Mouse (Mus musculus) kidney, postnatal 4 days (tissue): ENCODE results near the gene Taok3.

ENCODE experiments used
- DNase-seq, 2 experiments: peaks; one replicate each; pipeline ENCODE4 v3.0.0; 2021; ENCODE audit warnings: mixed read lengths in 2 of 2

The Taok3 gene

DNA sequence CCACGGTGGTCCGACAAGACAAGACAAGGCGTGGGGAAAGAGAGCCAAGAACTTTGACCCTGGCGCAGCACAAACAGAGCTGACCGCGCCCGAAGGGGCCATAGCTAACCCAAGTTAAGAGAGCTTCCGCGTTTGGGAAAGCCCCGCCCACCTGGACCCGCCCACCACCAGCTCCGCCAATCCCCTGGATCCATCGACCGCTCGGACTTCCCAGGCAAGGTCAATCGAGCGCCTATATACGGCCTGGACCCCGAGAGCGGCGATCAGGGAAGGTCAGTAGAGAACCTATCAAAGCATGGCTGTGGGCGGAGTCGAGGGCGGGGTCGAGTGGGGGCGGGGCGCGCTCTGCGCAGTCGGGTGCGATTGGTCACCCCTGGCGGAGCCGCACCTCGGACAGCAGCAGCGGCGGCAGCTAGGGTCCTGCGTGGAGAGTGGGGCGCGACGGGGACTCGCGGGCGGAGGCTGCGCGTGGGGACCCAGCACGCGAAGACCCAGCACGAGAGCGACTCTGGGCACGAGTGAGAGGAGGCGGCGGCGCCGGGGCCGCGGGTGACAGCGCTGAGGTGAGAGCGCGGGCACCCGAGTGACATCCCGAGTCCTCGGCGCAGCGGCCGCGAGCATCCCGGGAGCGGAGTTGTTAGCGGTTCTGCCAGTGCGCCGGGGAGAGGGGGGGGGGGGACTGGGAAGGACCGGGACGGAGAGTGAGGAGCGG, at the start of gene Taok3:
TSS of gene Taok3 (plus strand) at position 353 of the 712 bp plus-strand sequence.
- DNase-seq = peak; percentile 100

DNA sequence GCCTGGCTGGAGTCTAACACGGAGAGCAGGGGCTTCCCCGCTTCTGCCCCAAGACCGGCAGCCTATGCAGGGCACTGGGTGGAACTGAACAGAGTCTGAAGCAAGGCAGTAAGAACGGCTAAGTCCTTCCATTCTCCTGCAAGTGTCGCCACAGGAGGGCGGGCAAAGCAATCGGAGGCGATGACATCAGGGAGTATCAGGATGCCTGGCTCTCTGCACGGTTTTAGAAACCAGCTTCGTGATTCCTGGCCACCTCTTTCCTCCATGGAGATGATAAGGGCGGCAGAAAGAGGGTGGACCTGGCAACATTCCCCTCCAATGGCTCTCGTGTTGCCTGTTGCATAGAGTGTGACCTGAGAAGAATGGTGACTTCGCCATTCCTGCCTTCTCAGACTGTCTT, 32.2 kb upstream of the Taok3 start:
- DNase-seq = peak in 1 of 2 experiments; percentile 36

DNA sequence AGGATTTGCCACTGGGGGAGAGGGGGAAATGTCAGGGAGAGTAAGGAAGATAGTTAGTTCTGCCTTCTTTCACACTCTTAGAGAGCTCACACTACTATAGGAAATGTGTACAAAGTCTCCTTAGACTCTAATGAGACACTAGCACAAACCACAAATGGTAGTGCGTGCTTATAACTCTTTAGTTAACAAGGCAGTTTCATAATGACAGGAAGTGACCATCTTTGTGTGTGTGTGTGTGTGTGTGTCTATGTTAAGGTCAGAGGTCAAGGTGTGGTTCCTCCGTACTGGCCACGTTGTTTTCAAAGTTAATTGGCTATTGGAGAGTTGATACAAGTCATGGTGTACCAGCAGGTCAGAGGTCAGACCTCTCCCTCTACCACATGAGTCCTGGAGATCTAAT, 30.8 kb upstream of the Taok3 start:
- no peak for DNase-seq

DNA sequence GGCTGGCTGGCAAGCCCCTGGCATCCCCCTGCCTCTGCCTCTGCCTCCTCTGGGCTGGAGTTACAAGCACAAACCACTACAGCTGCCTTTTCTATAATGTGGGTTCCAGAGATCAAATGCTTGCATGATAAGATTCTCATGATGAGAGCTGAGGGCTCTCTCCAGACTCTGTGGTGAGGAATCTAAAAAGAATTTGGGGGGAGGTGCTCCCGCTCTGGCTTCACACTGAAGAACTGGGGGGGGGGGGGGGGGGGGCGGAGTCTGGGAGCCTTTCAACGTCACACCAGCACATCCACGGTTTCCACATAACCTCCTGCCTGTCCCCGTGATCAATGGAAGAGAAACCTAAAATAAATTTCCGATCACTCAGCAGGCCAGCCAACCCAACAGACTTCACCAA, 30.1 kb upstream of the Taok3 start:
- DNase-seq = no peak

DNA sequence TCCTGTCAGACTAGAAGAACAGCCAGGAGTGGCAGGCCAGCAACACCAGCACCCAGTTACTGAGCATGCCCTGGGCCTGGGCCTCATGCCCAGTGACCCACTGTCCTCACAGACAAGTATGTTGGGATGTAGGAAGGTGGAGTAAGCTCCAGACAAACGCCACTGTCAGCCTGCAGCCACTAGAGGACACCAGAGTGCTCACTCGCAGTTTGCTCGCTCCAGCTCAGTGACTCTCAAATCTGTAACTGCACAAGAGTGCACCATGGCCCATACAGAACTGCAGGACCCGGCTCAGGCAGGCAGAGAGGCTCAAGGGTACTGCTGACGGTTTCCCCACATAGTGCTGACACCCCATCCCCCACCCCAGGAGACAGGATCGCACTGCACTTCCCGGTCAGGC, 25.5 kb upstream of the Taok3 start:
- DNase-seq = peak; percentile 73 to 77

DNA sequence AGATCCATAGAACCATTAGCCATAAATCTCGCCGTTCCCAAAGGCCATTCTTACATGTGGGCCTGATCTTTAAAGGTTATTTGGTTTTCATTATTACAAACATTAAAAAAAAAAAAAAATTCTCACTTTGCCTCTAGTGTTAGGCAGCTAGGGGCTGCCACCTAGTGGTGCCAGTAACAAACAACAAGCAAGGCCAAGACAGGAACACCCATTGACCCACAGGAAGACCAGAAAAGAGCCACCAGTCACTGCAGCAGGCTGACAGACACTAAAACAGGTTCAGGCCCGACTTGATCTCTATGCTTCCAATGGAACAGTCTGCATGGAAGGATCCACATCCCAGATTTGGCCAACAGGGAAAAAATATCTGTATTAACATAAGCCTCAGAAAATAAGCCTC, 23.2 kb upstream of the Taok3 start:
- peak; percentile 71 to 80 for DNase-seq

DNA sequence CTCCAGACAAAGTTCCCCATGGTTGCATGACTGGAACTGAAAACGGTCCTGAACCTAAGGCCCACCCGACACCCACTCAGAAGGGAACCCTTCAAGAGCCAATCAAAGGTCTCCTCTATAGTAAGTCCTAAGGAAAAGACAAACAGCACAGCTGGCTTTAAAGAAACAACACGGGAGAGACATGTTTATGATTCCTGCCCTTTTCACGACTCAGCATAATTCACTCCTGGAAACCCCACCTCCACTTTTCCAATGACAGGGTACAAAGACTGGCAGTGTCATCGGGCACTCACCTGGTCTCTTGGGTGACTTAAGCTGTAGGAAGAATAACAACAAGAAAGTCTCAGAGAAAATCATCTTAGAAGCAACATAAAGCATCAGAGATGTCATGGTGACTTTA, 20.9 kb upstream of the Taok3 start:
- DNase-seq = no peak

DNA sequence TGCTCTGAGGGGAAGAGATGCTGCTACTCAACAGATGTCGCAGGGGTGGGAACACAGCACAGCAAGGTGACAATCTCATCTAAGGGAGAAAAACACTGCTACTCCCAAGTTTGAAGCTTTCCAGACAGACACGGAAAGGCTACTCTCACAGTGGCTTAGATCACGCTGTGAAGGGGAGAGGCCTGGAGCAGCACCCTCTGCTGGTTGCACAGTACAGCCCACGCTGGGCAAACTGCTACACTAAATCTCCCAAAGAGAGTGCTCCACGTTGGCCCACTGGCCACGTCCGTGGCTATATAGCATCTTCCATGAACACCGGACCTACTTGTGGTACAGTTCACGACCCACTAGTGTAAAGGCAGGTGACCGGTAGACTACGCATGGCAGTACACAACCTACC, 20.2 kb upstream of the Taok3 start:
- no peak for DNase-seq

DNA sequence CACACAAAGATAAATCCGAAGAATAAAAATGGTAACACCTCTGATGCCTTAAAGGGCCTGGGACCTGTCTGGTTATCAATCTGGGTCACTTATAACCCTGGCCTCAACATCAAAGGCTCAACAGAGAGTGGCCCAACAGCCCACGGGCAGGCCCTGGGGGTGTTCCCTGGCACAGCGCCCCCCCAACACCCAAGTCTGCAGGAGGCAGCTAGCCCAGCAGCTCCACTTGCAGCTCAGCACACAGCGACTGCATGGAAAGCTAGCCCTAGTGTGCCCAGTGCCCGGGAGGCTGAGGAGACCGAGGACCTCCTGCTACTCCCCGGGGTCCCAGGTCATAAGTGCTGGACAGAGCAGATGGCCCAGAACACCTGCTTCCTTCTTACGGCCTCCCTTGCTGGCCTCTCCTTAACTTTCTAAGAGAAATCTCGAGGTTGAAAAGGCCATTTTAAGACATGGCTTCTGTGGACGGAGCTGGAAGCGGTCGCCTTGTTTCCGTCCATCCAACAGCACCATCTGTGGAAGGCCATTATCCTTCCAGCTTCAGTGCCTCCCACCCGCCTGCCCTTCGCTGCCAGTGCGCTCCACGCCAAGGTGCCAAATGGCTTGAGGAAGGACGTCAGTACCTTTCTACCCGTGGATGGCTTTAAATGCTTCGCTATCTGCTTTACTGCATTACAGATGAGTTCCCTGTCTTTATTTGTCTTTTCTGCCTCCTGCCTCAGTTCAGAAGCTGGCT, 16.6 kb upstream of the Taok3 start:
- no peak for DNase-seq

DNA sequence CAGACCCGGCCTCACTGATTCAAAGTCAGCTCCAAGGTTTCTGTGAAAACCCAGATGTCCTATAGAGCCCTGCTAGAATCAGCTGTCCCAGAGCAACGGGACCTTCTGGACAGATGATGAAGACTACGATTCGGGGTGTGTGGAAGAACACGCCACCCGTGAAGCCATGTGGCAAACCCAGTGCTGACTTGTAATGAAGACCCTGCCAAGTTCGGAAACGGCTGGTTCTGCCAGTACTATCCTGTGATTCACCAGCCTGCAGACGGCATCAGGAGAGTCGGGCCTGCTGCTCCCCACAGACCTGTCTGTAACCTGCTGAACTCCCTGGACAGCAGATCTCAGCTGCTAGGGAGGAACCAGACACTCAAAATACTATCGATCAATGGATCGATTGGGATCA, 15.6 kb upstream of the Taok3 start:
- no peak for DNase-seq

DNA sequence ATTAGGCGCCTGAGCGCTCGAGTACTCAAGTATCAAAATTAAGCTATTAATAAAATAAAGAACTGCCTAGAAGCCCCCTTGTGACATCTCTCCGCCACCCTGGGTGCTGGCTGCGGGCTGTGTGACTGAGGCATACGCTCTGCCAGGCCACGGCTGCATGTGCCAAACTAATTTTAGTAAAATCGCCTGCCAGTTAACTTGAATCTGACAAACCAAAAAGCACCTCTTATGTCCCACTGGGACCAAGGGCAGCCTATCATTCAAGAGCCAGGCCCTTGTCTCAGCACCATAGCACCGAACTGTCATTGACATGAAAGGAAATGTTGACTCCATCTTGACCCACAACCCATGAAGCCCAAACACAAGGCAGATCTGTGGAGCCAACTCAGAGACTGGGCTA, 14.2 kb upstream of the Taok3 start:
- no peak for DNase-seq

DNA sequence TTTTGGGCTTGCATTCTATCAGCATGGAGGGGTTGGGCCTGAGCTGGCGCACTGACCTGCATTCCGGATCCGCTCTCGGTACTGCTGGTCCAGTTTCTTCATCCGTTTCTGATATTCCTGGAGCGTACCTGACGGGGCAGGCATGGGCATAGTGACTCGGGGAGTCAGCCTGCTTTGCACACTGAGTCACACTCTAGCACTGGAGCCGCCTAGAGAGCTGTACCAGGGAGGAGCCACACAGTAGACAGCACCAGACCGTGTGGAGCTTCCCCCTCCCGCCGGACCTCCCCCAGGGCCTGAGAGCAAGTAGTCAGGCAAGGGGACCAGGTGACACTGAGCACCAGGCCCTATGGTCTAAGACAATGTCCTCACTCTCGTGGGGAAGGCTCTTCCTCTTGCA, 11.6 kb upstream of the Taok3 start:
- no peak for DNase-seq

DNA sequence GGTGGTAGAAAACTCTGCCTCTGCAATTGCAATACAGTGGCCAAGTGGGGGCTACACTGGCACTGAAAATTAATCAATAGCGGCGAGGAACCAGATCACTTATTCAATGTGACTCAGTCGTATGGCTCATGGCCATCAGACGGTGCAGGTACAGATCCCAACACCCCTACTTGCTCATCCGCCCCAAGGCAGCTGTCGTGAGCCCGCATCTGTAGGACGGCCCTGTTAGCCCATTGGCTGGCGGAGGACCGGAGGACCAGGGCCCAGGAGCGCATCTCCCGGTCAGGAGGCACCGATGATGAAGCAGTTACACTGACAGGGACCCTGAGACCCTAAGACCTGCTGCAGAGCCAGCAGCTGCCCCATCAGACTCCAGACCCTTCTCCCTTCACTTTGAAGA, 11.2 kb upstream of the Taok3 start:
- no peak for DNase-seq

DNA sequence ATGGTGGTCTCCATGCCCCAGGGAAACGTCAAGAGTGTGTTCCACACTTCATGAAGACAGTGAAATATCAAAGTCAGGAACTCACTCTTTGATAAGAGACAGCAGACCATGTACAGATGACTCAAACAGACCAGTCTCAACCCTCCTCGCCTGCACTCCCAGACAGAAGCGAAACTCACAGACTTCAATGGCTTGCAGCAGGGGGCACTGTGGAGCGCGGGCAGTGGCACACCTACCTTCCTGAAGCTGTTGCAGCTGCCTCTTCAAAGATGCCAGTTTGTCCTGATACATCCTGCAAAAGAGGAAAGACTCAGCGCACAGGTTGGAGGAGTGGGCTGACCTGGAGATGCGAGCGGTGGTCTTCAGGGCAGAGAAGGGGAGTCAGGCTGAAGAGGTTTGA, 10.4 kb upstream of the Taok3 start:
- peak; percentile 41 to 54 for DNase-seq

DNA sequence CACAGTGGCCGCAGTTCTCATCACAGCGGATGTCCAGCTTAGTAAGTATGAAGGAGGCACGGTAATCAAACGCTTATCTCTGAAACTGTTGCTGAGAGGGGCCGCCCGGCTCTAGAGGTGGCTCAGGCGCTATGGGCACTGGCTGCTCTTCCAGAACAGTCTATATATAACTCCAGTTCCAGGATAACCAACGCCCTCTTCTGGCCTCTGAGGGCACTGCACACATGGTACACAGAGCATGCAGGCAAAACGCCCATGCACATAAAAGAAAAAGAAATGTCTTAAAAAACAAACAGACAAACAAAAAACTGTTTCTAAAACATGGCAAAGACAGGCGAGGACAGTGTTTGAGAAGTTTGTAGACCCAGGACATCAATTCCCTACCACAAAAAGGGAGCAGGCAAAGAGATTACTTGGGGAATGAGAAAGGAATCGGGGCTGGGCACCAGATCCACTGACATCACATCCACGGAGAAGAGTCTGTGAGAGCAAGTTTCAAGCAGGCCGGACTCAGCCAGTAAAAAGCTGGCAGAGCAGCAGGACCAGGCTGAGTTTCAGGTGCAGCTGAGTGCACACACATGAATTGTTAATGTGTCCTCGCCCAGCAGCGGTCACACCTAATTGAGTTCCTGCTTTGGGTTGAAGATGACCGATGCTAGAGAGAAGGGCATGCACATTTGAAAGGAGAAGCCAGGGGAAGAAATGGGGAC, 8.7 kb upstream of the Taok3 start:
- peak in 1 of 2 experiments; percentile 41 for DNase-seq

DNA sequence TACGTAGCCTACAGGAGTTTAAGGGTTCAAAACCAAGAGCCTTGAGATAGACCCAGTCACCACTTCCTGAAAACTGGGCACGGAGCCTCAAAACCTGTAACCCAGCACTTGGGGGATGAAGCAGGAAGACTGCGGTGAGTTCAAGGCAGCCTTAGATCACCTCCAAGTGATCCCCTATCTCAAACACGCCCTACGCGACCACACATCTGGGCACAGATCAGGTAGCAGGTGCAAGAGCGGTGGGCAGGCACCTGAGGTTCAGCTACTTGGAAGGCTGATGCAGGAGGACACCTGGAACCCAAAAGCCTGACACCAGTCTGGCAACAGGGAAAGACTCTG, 8.2 kb upstream of the Taok3 start:
- DNase-seq = no peak

DNA sequence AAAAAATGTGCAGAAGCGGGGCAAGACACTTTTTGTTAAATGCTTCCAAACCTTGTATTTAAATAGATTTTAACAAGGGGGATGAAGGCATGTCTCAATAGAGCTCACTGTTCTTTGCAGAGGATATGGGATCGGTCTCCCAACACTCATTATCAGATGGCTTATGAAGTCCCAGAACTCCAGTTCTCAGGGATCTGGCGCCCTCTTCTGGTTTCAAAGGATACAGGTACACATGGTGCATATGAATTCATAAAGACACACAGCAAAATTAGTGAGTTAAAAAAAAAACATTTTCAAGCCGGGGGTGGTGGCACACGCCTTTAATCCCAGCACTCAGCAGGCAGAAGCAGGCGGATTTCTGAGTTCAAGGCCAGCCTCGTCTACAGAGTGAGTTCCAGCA, 6.6 kb upstream of the Taok3 start:
- DNase-seq = peak; percentile 33 to 47

DNA sequence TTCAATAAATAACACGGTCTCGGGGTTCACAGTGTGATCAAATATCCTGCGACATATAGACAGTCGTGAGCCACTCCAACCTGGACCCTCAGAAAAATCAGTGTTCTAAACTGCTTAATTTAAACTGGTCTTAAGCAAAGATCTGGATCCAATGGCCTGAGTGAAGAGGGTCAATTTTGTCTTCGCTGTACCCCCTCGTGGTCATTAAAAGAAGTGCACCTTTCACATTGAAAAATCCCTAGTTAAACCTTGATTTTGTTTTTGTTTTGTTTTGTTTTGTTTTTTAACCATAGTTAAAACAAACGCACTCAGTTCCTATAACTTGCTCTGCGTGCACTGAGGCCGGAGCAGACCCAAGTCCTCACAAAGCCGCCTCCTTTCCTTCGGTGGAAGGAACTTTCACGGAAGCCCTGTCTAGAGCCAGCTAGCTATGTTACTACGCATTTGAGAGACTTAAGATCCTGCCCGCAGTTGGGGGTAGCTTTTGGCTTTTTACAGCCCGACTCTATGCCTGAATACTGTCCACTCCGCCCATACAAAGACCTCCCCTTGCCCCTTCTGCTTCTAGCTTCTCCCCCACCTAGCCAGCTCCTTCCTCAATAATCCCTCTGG, 5.2 kb upstream of the Taok3 start:
- DNase-seq = peak; percentile 20 to 55

DNA sequence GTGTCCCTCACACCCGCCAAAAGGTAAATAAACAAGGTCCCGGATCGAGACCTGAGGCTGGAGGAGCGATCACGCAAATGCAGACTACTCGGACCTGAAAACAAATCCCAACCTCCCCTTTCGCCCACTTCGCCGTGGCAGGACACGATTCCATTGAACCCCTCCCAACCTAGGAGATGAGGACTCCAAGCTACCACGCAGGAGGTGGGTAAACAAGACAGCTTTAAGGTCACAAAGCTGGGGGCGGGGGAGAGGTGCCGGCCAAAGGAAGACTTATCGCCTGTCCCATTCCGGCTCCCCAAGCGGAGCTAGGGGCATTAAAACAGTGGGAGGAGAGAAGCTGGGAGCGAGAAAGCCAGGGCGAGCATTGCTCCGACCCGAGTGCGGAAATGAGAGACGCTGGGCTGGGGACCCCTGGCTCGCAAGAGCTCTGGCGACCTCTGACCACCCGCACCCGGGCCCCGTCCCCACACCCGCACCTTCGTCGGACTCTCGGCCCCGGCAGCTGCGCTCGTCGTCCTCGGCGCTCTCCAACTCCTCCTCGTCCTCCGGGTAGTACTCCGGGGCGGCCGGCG, 4.6 kb upstream of the Taok3 start:
- peak; percentile 59 to 70 for DNase-seq

DNA sequence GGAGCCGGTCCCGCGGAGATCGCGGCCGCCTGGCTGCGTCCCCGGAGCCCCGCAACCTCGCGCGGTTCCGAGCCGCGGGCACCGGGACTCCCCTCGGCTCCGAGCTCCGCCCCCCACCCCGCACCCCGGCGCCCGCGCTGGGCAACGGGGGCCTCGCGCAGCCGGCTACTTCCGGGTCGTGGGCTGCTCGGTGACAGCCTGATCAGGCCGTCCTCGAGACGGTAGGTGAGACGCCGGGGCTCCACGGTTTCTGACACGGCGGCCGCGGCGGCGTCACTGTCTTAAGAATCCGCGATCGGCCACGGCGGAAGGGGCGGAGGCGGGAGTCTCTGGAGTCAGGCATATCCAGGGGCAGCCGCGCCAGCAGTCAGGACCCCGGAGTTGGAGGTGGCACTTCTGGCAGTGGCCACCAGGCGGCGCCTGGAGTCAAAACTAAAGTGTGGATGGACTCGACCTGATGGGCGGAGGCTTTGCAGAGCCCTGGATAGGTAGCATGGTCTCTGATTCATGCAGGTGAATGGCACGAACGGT, 4.0 kb upstream of the Taok3 start, which contains the start of gene Suds3:
TSS of gene Suds3 (minus strand) at position 278 of the 531 bp plus-strand sequence.
- peak; percentile 97 for DNase-seq

DNA sequence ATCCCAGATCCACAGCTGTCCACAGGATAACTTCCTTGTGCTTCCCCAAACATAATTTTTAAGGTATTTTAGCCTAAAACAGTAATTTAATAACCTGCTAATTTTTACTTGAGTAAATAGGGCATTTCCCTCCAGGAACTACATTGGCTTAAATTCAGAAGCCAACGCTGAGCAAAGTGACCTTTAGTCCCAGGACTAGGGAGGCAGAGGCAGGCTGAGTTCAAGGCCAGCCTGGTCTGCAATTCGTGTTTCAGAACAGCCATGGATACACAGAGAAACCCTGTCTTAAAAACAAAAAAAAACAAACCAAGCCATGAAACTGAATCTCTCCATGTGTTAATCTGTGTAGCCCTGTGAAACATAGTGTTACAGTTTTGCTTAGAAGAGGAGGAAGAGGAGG, 3.3 kb upstream of the Taok3 start:
- DNase-seq = no peak

DNA sequence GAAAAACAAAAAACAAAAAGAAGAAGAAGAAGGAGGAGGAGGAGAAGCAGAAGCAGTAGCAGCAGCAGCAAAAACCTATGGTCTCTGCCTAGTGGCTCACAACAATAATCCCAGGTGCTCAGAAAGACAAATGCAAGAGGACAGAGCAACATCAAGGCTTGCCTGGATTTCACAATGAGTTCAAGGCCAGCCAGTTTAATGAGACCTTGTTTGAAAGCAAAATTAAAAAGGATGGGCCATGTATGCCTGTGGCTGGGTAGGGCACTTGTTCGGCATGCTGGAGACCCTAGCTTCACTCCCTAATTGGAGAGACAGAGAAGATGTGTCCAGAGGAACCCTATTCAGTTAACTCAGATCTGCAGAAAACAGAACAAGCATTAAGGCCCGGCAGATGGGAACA, 2.7 kb upstream of the Taok3 start:
- DNase-seq = no peak

DNA sequence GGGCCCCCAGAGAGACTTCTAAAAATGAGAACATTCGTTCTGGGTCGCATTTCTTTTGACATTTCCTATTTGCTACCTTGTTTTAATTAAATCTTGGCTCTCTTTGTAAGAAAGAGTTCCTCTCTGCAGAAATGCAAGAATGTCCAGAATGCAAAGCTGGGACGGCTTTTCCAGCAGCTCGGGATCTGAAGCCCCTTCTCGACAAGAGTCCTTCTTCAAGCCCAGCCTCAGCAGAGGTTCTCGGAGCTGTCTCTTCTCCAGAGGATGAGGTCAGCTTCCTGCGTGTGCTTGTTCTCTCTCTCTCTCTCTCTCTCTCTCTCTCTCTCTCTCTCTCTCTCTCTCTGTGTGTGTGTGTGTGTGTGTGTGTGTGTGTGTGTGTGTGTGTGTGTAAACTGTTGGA, 2.2 kb upstream of the Taok3 start:
- DNase-seq = no peak
